In the genomic region with DNA sequence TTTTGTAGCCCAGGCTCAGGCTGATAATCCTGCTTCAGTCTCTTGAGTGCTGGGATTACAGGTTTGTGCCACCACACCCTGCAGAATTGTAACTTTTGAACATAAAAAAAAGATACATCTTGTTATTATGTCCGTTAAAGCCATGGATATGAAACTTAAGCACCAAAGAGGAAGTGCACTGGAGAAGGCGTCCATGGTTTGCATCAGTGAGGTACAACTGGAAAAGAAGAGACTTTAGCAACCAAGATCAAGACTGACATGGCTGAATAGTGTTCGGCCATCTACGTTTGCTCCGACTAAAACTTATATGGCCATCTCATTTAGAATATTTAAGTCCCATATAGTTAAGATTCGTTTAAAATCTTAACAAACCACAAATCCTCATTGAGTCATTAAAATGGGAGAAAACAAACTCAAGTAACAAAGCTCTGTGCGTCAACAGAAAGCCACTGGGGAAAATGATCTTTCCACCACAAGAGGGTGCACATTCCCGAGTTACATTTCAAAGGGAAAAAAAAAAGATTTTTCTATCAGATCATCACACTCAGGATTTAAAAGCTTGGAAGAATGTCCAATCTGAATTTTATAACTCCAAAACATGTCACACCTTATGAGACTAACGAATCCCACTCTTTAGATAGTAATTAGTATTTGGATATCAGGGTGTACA, we compare ENCODE assay signal across 9 mouse cellular contexts. TPM values are rescaled to one million over a fixed set of nuclear protein-coding genes. Genes with fewer than 3 reads are reported as not detected.
DNase-seq lines count a peak whose midpoint lies in the region; ATAC-seq and TF ChIP-seq lines count a peak whose summit lies in the region.
"Had no signal": no experiment of that assay in that cellular context is flagged by ENCODE, and none has a peak within 500 bp of the region (broad histone marks: within the 10 kb centered on the region; RNA-seq: fewer than 3 reads in every experiment).

No protein-coding gene starts in this region.

- H3K9ac ChIP-seq in heart, postnatal 0 days (replicated peaks; ENCODE audit: low read depth, low read length), result no peak overlapping the region
- peak overlapping the region; percentile 100 for H3K9ac ChIP-seq in liver, embryonic 15.5 days
- H3K9ac ChIP-seq: neural tube, embryonic 13.5 days had no signal

- H3K27me3 ChIP-seq in heart, postnatal 0 days (ENCODE audit: control insufficient read depth, insufficient read depth, low read length), result no peaks in the 10 kb centered on the region
- H3K27me3 ChIP-seq in liver, embryonic 15.5 days, result no peaks in the 10 kb centered on the region
- H3K27me3 ChIP-seq in splenic B cell, adult 2 months (ENCODE audit: control insufficient read depth, insufficient read depth, low read length, poor library complexity, severe bottlenecking), result no peaks in the 10 kb centered on the region
- H3K27me3 ChIP-seq: neural tube, embryonic 13.5 days had no signal

- no peak overlapping the region for H3K4me3 ChIP-seq in heart, postnatal 0 days (ENCODE audit: low read depth, low read length)
- H3K4me3 ChIP-seq in liver, embryonic 15.5 days (replicated peaks), result peak overlapping the region; percentile 99
- H3K4me3 ChIP-seq: neural tube, embryonic 13.5 days had no signal

- H3K9me3 ChIP-seq in heart, postnatal 0 days (replicated peaks; ENCODE audit: control insufficient read depth, low read length), result no peaks in the 10 kb centered on the region
- H3K9me3 ChIP-seq in liver, embryonic 15.5 days (replicated peaks), result no peaks in the 10 kb centered on the region
- H3K9me3 ChIP-seq: neural tube, embryonic 13.5 days had no signal

- ATAC-seq in heart, postnatal 0 days (ENCODE audit: insufficient read depth, low read depth), result no peak
- ATAC-seq in liver, embryonic 15.5 days (ENCODE audit: insufficient read depth), result no peak

- intact Hi-C loops in left cerebral cortex, postnatal 10 days (cut with DNase I), result loop anchor here (5.0 to 10.0 kb wide), 3 partner anchors 384 to 807 kb away; a partner anchor contains a TSS

- H3K4me2 ChIP-seq in heart, postnatal 0 days (ENCODE audit: low read depth, low read length), result no peak overlapping the region
- peak overlapping the region; percentile 85 for H3K4me2 ChIP-seq in liver, embryonic 15.5 days

- WGBS in heart, postnatal 0 days, result 29% methylated on average over 9 of the region's 9 CpGs
- 27% methylated on average over 9 of the region's 9 CpGs for WGBS in liver, embryonic 15.5 days (ENCODE audit: insufficient replicate concordance)

- TF ChIP-seq EP300 in heart, postnatal 0 days (IDR thresholded peaks at IDR 0.05; ENCODE audit: low read depth), result no peak

- peaks cover 4% of the 10 kb centered on the region for H3K4me1 ChIP-seq in heart, postnatal 0 days (ENCODE audit: control insufficient read depth, insufficient read depth)
- H3K4me1 ChIP-seq in liver, embryonic 15.5 days (replicated peaks), result peaks cover 51% of the 10 kb centered on the region

- peak; percentile 36 to 81 for DNase-seq in adrenal gland, adult (ENCODE audit: inconsistent age in 2 of 2, low spot score in 1 of 2)
- DNase-seq in adrenal gland, adult 8-10 months, result no peak
- peak; percentile 32 to 48 for DNase-seq in left cerebral cortex, postnatal 10 days (ENCODE audit: extremely low spot score in 1 of 2, low spot score in 2 of 2)
- no peak for DNase-seq in left cerebral cortex, adult 11 months (ENCODE audit: low spot score)
- peak; percentile 26 for DNase-seq in brain, embryonic 18.5 days (ENCODE audit: low read depth, low spot score)
- no peak for DNase-seq in heart, postnatal 0 days (ENCODE audit: low spot score)
- DNase-seq in splenic B cell, adult 2 months (ENCODE audit: low read depth, low spot score), result peak; percentile 61

- peak; percentile 62 for TF ChIP-seq CTCF in heart, postnatal 0 days (IDR thresholded peaks at IDR 0.05; ENCODE audit: low read depth)

- no peaks in the 10 kb centered on the region for H3K36me3 ChIP-seq in heart, postnatal 0 days (replicated peaks; ENCODE audit: control insufficient read depth, insufficient read depth, low read length)
- no peaks in the 10 kb centered on the region for H3K36me3 ChIP-seq in liver, embryonic 15.5 days (replicated peaks)
- H3K36me3 ChIP-seq in splenic B cell, adult 2 months (ENCODE audit: control insufficient read depth, insufficient read depth, low read length, poor library complexity, severe bottlenecking), result no peaks in the 10 kb centered on the region
- H3K36me3 ChIP-seq: neural tube, embryonic 13.5 days had no signal

- peak overlapping the region; percentile 18 for H3K27ac ChIP-seq in heart, postnatal 0 days (ENCODE audit: low read depth)
- H3K27ac ChIP-seq in liver, embryonic 15.5 days (replicated peaks), result peak overlapping the region; percentile 98
- H3K27ac ChIP-seq: neural tube, embryonic 13.5 days had no signal

RNA-seq across cellular contexts. Expression of a gene that starts 43.2 kb away (rescaled TPM):
- total RNA-seq in adrenal gland, adult 8-10 months (2022), result under 1 TPM in 3 of 4 experiments, not detected in 1; 0.14 to 0.46 (median 0.25) TPM
- 1 to 10 TPM; 1.2 to 1.5 TPM for total RNA-seq in left cerebral cortex, postnatal 10 days (2021)
- 1.9 TPM in 1 of 2 replicates, not detected in the other for total RNA-seq in heart, postnatal 0 days (2014; rRNA removed; ENCODE audit: low replicate concordance)
- polyA plus RNA-seq in heart, postnatal 0 days (2015; fragmentation: Nextera tagmentation; extraction: Ambion mirVana), result 0.16 and 0.33 TPM in 2 replicates
- polyA plus RNA-seq in liver, embryonic 15.5 days (2015; fragmentation: Nextera tagmentation; extraction: Ambion mirVana), result 0.32 and 0.44 TPM in 2 replicates

RNA-seq across cellular contexts. Expression of a gene that starts 52.4 kb away (rescaled TPM):
- 10 to 100 TPM in 2 of 4 experiments, 1 to 10 TPM in 2; 7.8 to 12.4 (median 10.5) TPM for total RNA-seq in adrenal gland, adult 8-10 months (2022)
- 10 to 100 TPM; 14.9 to 15.2 TPM for total RNA-seq in left cerebral cortex, postnatal 10 days (2021)
- 10.9 and 11.2 TPM in 2 replicates for total RNA-seq in heart, postnatal 0 days (2014; rRNA removed; ENCODE audit: low replicate concordance)
- 18.6 and 18.7 TPM in 2 replicates for polyA plus RNA-seq in heart, postnatal 0 days (2015; fragmentation: Nextera tagmentation; extraction: Ambion mirVana)
- polyA plus RNA-seq in liver, embryonic 15.5 days (2015; fragmentation: Nextera tagmentation; extraction: Ambion mirVana), result 3.4 and 3.7 TPM in 2 replicates

Comparison
In these comparisons a context has a peak if more than half of its experiments do, and no peak if none do; other contexts are left out.
1. DNase-seq: peak in adrenal gland, adult (2 of 2), left cerebral cortex, postnatal 10 days (2 of 2), brain, embryonic 18.5 days (single experiment) and splenic B cell, adult 2 months (single experiment); none in adrenal gland, adult 8-10 months (single experiment), left cerebral cortex, adult 11 months (single experiment) and heart, postnatal 0 days (single experiment).